Mouse (Mus musculus): ENCODE data around the gene Spata31d1d.

The Spata31d1d gene

DNA sequence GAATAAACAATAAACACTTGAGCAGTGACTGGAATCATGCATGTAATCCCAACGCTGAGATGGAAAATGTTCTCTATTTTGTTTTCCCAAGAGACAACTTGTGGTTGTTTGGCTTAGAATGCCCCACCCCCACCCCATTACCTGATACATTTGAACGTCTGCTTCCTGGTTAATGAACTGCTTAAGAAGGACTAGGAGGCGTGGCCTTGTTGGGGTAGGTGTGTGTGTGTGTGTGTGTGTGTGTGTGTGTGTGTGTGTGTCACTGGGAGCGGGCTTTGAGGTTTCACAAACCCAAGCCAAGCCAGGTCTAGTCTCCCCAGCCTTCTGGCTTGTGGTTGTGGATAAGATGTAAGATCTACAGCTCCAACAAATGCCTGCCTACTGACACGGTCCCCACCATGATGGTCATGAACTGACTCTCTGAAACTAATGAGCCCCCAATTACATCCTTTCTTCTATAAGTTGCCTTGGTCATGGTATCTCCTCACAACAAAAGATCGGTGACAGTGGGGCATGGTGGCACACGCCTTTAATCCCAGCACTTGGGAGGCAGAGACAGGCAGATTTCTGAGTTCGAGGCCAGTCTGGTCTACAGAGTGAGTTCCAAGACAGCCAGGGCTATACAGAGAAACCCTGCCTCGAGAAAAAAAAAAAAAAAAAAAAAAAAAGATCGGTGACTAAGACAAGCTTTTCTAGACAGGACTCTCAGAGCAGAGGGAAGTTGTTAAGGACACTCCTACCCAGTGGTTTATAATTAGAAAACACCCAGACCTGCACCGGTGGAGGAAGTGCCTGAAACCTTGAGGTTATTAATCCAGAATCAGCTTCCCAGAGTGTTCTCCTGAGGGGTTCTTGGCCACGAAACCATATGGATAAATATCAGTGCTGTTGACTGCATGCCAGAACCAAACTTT is 55.0 kb downstream of the Spata31d1d start:
- no peak for DNase-seq

Measured in cerebellum, adult 18-20 months (tissue).